Mouse (Mus musculus): Measurements from ENCODE around the gene Tnrc6b. TPM values are rescaled to one million over a fixed set of nuclear protein-coding genes. Genes with fewer than 3 reads are reported as not detected.

The Tnrc6b gene
- polyA plus RNA-seq, 1 experiment = 8.9 TPM

- H3K4me2 ChIP-seq (ENCODE audit: low read depth) = no peak overlapping the region
Observed at GRCm38 (mm10) chr15:80760935-80761334, 49.8 kb downstream of the Tnrc6b start.

GRCm38 (mm10) chr15:80762621-80763020 is 51.5 kb downstream of the Tnrc6b start:
- no peak overlapping the region for H3ac ChIP-seq (ENCODE audit: control insufficient read depth, insufficient read length)
- H3K4me3 ChIP-seq = no peak overlapping the region

More at GRCm38 (mm10) chr15:80760935-80761334, 49.8 kb downstream of the Tnrc6b start:
- no peaks in the 10 kb centered on the region for H3K36me3 ChIP-seq (ENCODE audit: control insufficient read depth, insufficient read depth)
- no peaks in the 10 kb centered on the region for H3K79me2 ChIP-seq (ENCODE audit: control insufficient read depth, insufficient read depth)
- no peak overlapping the region for H3K4me3 ChIP-seq
- no peak for TF ChIP-seq CEBPB (IDR thresholded peaks at IDR 0.05; ENCODE audit: insufficient read depth, poor library complexity, severe bottlenecking)
- no peak for TF ChIP-seq MAX (IDR thresholded peaks at IDR 0.05; ENCODE audit: low read depth)
- TF ChIP-seq E2F4 (IDR thresholded peaks at IDR 0.05; ENCODE audit: insufficient read depth) = no peak
- TF ChIP-seq MYOG (IDR thresholded peaks at IDR 0.05; ENCODE audit: control insufficient read depth in 1 of 3, insufficient read depth in 1 of 3, insufficient read length in 2 of 3, low read depth in 2 of 3) = no peak
- no peak for TF ChIP-seq TCF12 (IDR thresholded peaks at IDR 0.05; ENCODE audit: insufficient read depth, poor library complexity, severe bottlenecking)
- TF ChIP-seq TCF3 (IDR thresholded peaks at IDR 0.05; ENCODE audit: insufficient read length, low read depth) = no peak
- no peak for TF ChIP-seq POLR2A (IDR thresholded peaks at IDR 0.05; ENCODE audit: insufficient read length, low read depth)
- TF ChIP-seq POLR2AphosphoS2 (IDR thresholded peaks at IDR 0.05; ENCODE audit: insufficient read length, low read depth) = no peak
- TF ChIP-seq SRF (IDR thresholded peaks at IDR 0.05; ENCODE audit: control insufficient read depth, insufficient read length, low read depth) = no peak
- TF ChIP-seq REST (IDR thresholded peaks at IDR 0.05; ENCODE audit: insufficient read depth, insufficient read length) = no peak
- TF ChIP-seq USF1 (IDR thresholded peaks at IDR 0.05; ENCODE audit: low read depth) = no peak
- H3K27me3 ChIP-seq (ENCODE audit: control insufficient read depth, insufficient read depth, insufficient read length) = no peaks in the 10 kb centered on the region
- no peak overlapping the region for H3ac ChIP-seq (ENCODE audit: control insufficient read depth, insufficient read length)

GRCm38 (mm10) chr15:80764666-80765065 is 53.6 kb downstream of the Tnrc6b start:
- Histone ChIP-seq H3K27me3 (ENCODE audit: control insufficient read depth, insufficient read depth, insufficient read length) (no peaks in the 10 kb centered on the region), H3K79me2 (ENCODE audit: control insufficient read depth, insufficient read depth) (no peaks in the 10 kb centered on the region), H3K36me3 (ENCODE audit: control insufficient read depth, insufficient read depth) (no peaks in the 10 kb centered on the region), H3K4me3 (no peak overlapping the region), H3K4me2 (ENCODE audit: low read depth) (peak overlapping the region; percentile 46), H3ac (ENCODE audit: control insufficient read depth, insufficient read length) (no peak overlapping the region)
- TF ChIP-seq CEBPB (IDR thresholded peaks at IDR 0.05; ENCODE audit: insufficient read depth, poor library complexity, severe bottlenecking) (no peak), TCF3 (IDR thresholded peaks at IDR 0.05; ENCODE audit: insufficient read length, low read depth) (no peak), POLR2AphosphoS2 (IDR thresholded peaks at IDR 0.05; ENCODE audit: insufficient read length, low read depth) (no peak), MAX (IDR thresholded peaks at IDR 0.05; ENCODE audit: low read depth) (no peak), E2F4 (IDR thresholded peaks at IDR 0.05; ENCODE audit: insufficient read depth) (no peak), MYOD1 (IDR thresholded peaks at IDR 0.05; ENCODE audit: control insufficient read depth in 1 of 3, insufficient read length in 2 of 3, low read depth in 2 of 3) (no peak), USF1 (IDR thresholded peaks at IDR 0.05; ENCODE audit: low read depth) (no peak)

More at GRCm38 (mm10) chr15:80762621-80763020, 51.5 kb downstream of the Tnrc6b start:
- H3K36me3 ChIP-seq (ENCODE audit: control insufficient read depth, insufficient read depth) = no peaks in the 10 kb centered on the region
- TF ChIP-seq REST (IDR thresholded peaks at IDR 0.05; ENCODE audit: insufficient read depth, insufficient read length) (no peak), CEBPB (IDR thresholded peaks at IDR 0.05; ENCODE audit: insufficient read depth, poor library complexity, severe bottlenecking) (no peak), SRF (IDR thresholded peaks at IDR 0.05; ENCODE audit: control insufficient read depth, insufficient read length, low read depth) (no peak), POLR2AphosphoS2 (IDR thresholded peaks at IDR 0.05; ENCODE audit: insufficient read length, low read depth) (no peak)
- H3K4me2 ChIP-seq (ENCODE audit: low read depth) = peak overlapping the region; percentile 47
- no peaks in the 10 kb centered on the region for H3K27me3 ChIP-seq (ENCODE audit: control insufficient read depth, insufficient read depth, insufficient read length)
- H3K79me2 ChIP-seq (ENCODE audit: control insufficient read depth, insufficient read depth) = no peaks in the 10 kb centered on the region

GRCm38 (mm10) chr15:80765381-80765780 is 54.3 kb downstream of the Tnrc6b start:
- Histone ChIP-seq H3ac (ENCODE audit: control insufficient read depth, insufficient read length) (no peak overlapping the region), H3K4me2 (ENCODE audit: low read depth) (peak overlapping the region; percentile 46), H3K4me3 (no peak overlapping the region), H3K27me3 (ENCODE audit: control insufficient read depth, insufficient read depth, insufficient read length) (no peaks in the 10 kb centered on the region), H3K36me3 (ENCODE audit: control insufficient read depth, insufficient read depth) (no peaks in the 10 kb centered on the region), H3K79me2 (ENCODE audit: control insufficient read depth, insufficient read depth) (no peaks in the 10 kb centered on the region)
- TF ChIP-seq POLR2AphosphoS2 (IDR thresholded peaks at IDR 0.05; ENCODE audit: insufficient read length, low read depth) (no peak), MAX (IDR thresholded peaks at IDR 0.05; ENCODE audit: low read depth) (no peak), SRF (IDR thresholded peaks at IDR 0.05; ENCODE audit: control insufficient read depth, insufficient read length, low read depth) (no peak), TCF12 (IDR thresholded peaks at IDR 0.05; ENCODE audit: insufficient read depth, poor library complexity, severe bottlenecking) (peak; percentile 85), TCF3 (IDR thresholded peaks at IDR 0.05; ENCODE audit: insufficient read length, low read depth) (peak; percentile 82), CEBPB (IDR thresholded peaks at IDR 0.05; ENCODE audit: insufficient read depth, poor library complexity, severe bottlenecking) (no peak), MYOG (IDR thresholded peaks at IDR 0.05; ENCODE audit: control insufficient read depth in 1 of 3, insufficient read depth in 1 of 3, insufficient read length in 2 of 3, low read depth in 2 of 3) (peak; percentile 74 to 94 (median 90)), E2F4 (IDR thresholded peaks at IDR 0.05; ENCODE audit: insufficient read depth) (no peak), POLR2A (IDR thresholded peaks at IDR 0.05; ENCODE audit: insufficient read length, low read depth) (no peak), USF1 (IDR thresholded peaks at IDR 0.05; ENCODE audit: low read depth) (peak; percentile 78), REST (IDR thresholded peaks at IDR 0.05; ENCODE audit: insufficient read depth, insufficient read length) (no peak), MYOD1 (IDR thresholded peaks at IDR 0.05; ENCODE audit: control insufficient read depth in 1 of 3, insufficient read length in 2 of 3, low read depth in 2 of 3) (peak; percentile 94 to 98 (median 96))

- H3K4me3 ChIP-seq = no peak overlapping the region
- H3K79me2 ChIP-seq (ENCODE audit: control insufficient read depth, insufficient read depth) = no peaks in the 10 kb centered on the region
- no peaks in the 10 kb centered on the region for H3K36me3 ChIP-seq (ENCODE audit: control insufficient read depth, insufficient read depth)
- TF ChIP-seq REST (IDR thresholded peaks at IDR 0.05; ENCODE audit: insufficient read depth, insufficient read length) (no peak), TCF12 (IDR thresholded peaks at IDR 0.05; ENCODE audit: insufficient read depth, poor library complexity, severe bottlenecking) (no peak), MYOD1 (IDR thresholded peaks at IDR 0.05; ENCODE audit: control insufficient read depth in 1 of 3, insufficient read length in 2 of 3, low read depth in 2 of 3) (peak in 2 of 3 experiments; percentile 32 to 42), CEBPB (IDR thresholded peaks at IDR 0.05; ENCODE audit: insufficient read depth, poor library complexity, severe bottlenecking) (no peak)
- H3K4me2 ChIP-seq (ENCODE audit: low read depth) = peak overlapping the region; percentile 3
- no peak overlapping the region for H3ac ChIP-seq (ENCODE audit: control insufficient read depth, insufficient read length)
- H3K27me3 ChIP-seq (ENCODE audit: control insufficient read depth, insufficient read depth, insufficient read length) = no peaks in the 10 kb centered on the region
Observed at GRCm38 (mm10) chr15:80768216-80768615, 57.1 kb downstream of the Tnrc6b start.
